Mouse (Mus musculus) C2C12 (cell line): ENCODE results near the gene Mreg. TPM values are rescaled to one million over a fixed set of nuclear protein-coding genes. Genes with fewer than 3 reads are reported as not detected.
A peak's percentile ranks its signal among the peaks of the same experiment; 100 is the strongest.

Experiments used
- H3K27me3 ChIP-seq: one replicate; pipeline ENCODE4 v1.6.1; 2011; ENCODE audit not compliant: control insufficient read depth, insufficient read depth, insufficient read length
- H3K36me3 ChIP-seq: one replicate; pipeline ENCODE4 v1.6.1; 2011; ENCODE audit not compliant: control insufficient read depth, insufficient read depth
- H3K4me3 ChIP-seq: one replicate; pipeline ENCODE4 v1.5.1; 2011; ENCODE audit warnings: mild to moderate bottlenecking, control low read depth; ENCODE audit not compliant: poor library complexity, insufficient read depth, severe bottlenecking
- H3K79me2 ChIP-seq: one replicate; pipeline ENCODE4 v1.6.1; 2011; ENCODE audit not compliant: control insufficient read depth, insufficient read depth
- H3K79me3 ChIP-seq: one replicate; pipeline ENCODE4 v1.6.1; 2011; ENCODE audit warnings: low read depth, control low read depth
- H3ac ChIP-seq: one replicate; pipeline ENCODE3; 2011; ENCODE audit warnings: low read depth; ENCODE audit not compliant: control insufficient read depth, insufficient read length
- CEBPB ChIP-seq: IDR thresholded peaks from one replicate; pipeline ENCODE4 v1.6.1; 2011; ENCODE audit warnings: low read depth, mild to moderate bottlenecking, control low read depth, moderate library complexity
- CTCF ChIP-seq: IDR thresholded peaks from one replicate; pipeline ENCODE4 v1.5.1; 2011; ENCODE audit not compliant: control insufficient read depth, insufficient read depth, insufficient read length
- FOSL1 ChIP-seq: IDR thresholded peaks from one replicate; pipeline ENCODE4 v1.8.0; 2011; ENCODE audit warnings: mild to moderate bottlenecking, low read length; ENCODE audit not compliant: poor library complexity, insufficient read depth, severe bottlenecking
- MAX ChIP-seq: IDR thresholded peaks from one replicate; pipeline ENCODE4 v1.6.1; 2011; ENCODE audit warnings: mild to moderate bottlenecking, control low read depth
- MYOD1 ChIP-seq: IDR thresholded peaks from one replicate; pipeline ENCODE4 v1.6.1; 2011; ENCODE audit warnings: low read depth; ENCODE audit not compliant: control insufficient read depth, insufficient read length
- MYOG ChIP-seq: IDR thresholded peaks from one replicate; pipeline ENCODE4 v1.6.1; 2011; ENCODE audit not compliant: control insufficient read depth, insufficient read length; ENCODE audit errors: extremely low read depth
- USF1 ChIP-seq: IDR thresholded peaks from one replicate; pipeline ENCODE4 v1.6.1; 2011; ENCODE audit warnings: low read depth, mild to moderate bottlenecking, control low read depth, moderate library complexity
- polyA plus RNA-seq: library from polyadenylated mRNA; unstranded; fragments of >200 nt; fragmentation: generic; extraction: Trizol; gene quantifications from one replicate; pipeline ENCODE4 v1.2.1, GENCODE M21; 2012; ENCODE audit warnings: missing spikeins

The Mreg gene
- polyA plus RNA-seq, 1 experiment = 1.6 TPM

- TF ChIP-seq FOSL1 (no peak), USF1 (no peak), MYOD1 (no peak), MAX (no peak), MYOG (no peak)
- H3ac ChIP-seq = no peak overlapping the region
- H3K4me3 ChIP-seq = no peak overlapping the region
- H3K27me3 ChIP-seq = no peaks in the 10 kb centered on the region
- no peaks in the 10 kb centered on the region for H3K79me3 ChIP-seq
- H3K36me3 ChIP-seq = no peaks in the 10 kb centered on the region
- H3K79me2 ChIP-seq = no peaks in the 10 kb centered on the region
These were observed 76.0 kb downstream of the Mreg start for GRCm38 (mm10) chr1:72136101-72136500.

GRCm38 (mm10) chr1:72134534-72134933 lies 77.6 kb downstream of the Mreg start:
- H3K36me3 ChIP-seq = no peaks in the 10 kb centered on the region
- H3ac ChIP-seq = no peak overlapping the region
- H3K79me2 ChIP-seq = no peaks in the 10 kb centered on the region
- TF ChIP-seq USF1 (no peak), MAX (no peak), CEBPB (no peak), MYOD1 (no peak), MYOG (no peak), FOSL1 (no peak), CTCF (no peak)
- H3K79me3 ChIP-seq = no peaks in the 10 kb centered on the region
- no peak overlapping the region for H3K4me3 ChIP-seq
- no peaks in the 10 kb centered on the region for H3K27me3 ChIP-seq

GRCm38 (mm10) chr1:72123434-72124297 lies 88.4 kb downstream of the Mreg start:
- TF ChIP-seq USF1 = no peak
- no peak for TF ChIP-seq FOSL1
- peak; percentile 85 for TF ChIP-seq CTCF
- no peak for TF ChIP-seq MYOD1
- no peak for TF ChIP-seq MAX
- TF ChIP-seq MYOG = no peak
- no peak for TF ChIP-seq CEBPB
- Histone ChIP-seq H3K79me2 (no peaks in the 10 kb centered on the region), H3K79me3 (no peaks in the 10 kb centered on the region), H3K36me3 (no peaks in the 10 kb centered on the region), H3K4me3 (no peak overlapping the region), H3ac (no peak overlapping the region), H3K27me3 (no peaks in the 10 kb centered on the region)

GRCm38 (mm10) chr1:72121608-72122185 lies 90.4 kb downstream of the Mreg start:
- Histone ChIP-seq H3K79me3 (no peaks in the 10 kb centered on the region), H3K36me3 (no peaks in the 10 kb centered on the region), H3K79me2 (no peaks in the 10 kb centered on the region), H3K27me3 (no peaks in the 10 kb centered on the region), H3ac (no peak overlapping the region), H3K4me3 (no peak overlapping the region)
- no peak for TF ChIP-seq USF1
- no peak for TF ChIP-seq CTCF
- TF ChIP-seq FOSL1 = no peak
- no peak for TF ChIP-seq MYOD1
- no peak for TF ChIP-seq MAX
- TF ChIP-seq MYOG = no peak
- no peak for TF ChIP-seq CEBPB

- Histone ChIP-seq H3K79me2 (no peaks in the 10 kb centered on the region), H3K36me3 (no peaks in the 10 kb centered on the region), H3K79me3 (no peaks in the 10 kb centered on the region), H3ac (no peak overlapping the region), H3K4me3 (no peak overlapping the region), H3K27me3 (no peaks in the 10 kb centered on the region)
- TF ChIP-seq CEBPB (no peak), MYOG (no peak), MYOD1 (no peak), FOSL1 (no peak), MAX (no peak), USF1 (no peak), CTCF (no peak)
These were observed 92.1 kb downstream of the Mreg start for GRCm38 (mm10) chr1:72119981-72120380.

GRCm38 (mm10) chr1:72114206-72114605 lies 97.9 kb downstream of the Mreg start:
- no peak overlapping the region for H3K4me3 ChIP-seq
- no peaks in the 10 kb centered on the region for H3K27me3 ChIP-seq
- H3K79me3 ChIP-seq = no peaks in the 10 kb centered on the region
- no peak overlapping the region for H3ac ChIP-seq
- no peaks in the 10 kb centered on the region for H3K79me2 ChIP-seq
- no peak for TF ChIP-seq FOSL1
- TF ChIP-seq CEBPB = no peak
- no peak for TF ChIP-seq MYOD1
- TF ChIP-seq MAX = no peak
- TF ChIP-seq MYOG = no peak
- no peak for TF ChIP-seq USF1
- TF ChIP-seq CTCF = no peak
- no peaks in the 10 kb centered on the region for H3K36me3 ChIP-seq

Other genes with a start within 250 kb of the Mreg start
- gene Pecr, start 72.0 kb upstream of the Mreg start, polyA plus RNA-seq = 16.8 TPM
- 0.22 TPM for gene Tmem169, start 72.1 kb upstream of the Mreg start, polyA plus RNA-seq
- 25.0 TPM for gene Xrcc5, start 95.1 kb upstream of the Mreg start, polyA plus RNA-seq